Mouse (Mus musculus) urinary bladder, adult 2 months (tissue): Measurements from ENCODE around the gene Car6. TPM values are rescaled to one million over a fixed set of nuclear protein-coding genes. Genes with fewer than 3 reads are reported as not detected.

Experiments
- polyA plus RNA-seq: library from polyadenylated mRNA; depleted of rRNA; stranded (reverse); fragments of >200 nt; gene quantifications from 2 replicates; pipeline ENCODE4 v1.2.3, GENCODE M21; 2012; rRNA removed

The Car6 gene
- polyA plus RNA-seq, 1 experiment, result not detected

Other genes with a start within 250 kb of the Car6 start
- gene Spsb1, start 246.3 kb downstream of the Car6 start, polyA plus RNA-seq, result 21.0 and 21.7 TPM in 2 replicates
- 45.9 and 57.6 TPM in 2 replicates for gene H6pd, start 192.3 kb downstream of the Car6 start, polyA plus RNA-seq
- gene Gpr157, start 114.0 kb downstream of the Car6 start, polyA plus RNA-seq, result 1.7 and 2.0 TPM in 2 replicates
- gene Slc2a5, start 82.0 kb downstream of the Car6 start, polyA plus RNA-seq, result 0.18 and 0.28 TPM in 2 replicates
- gene Slc2a7, start 52.4 kb downstream of the Car6 start, polyA plus RNA-seq, result not detected in 2 replicates
- 340 and 364 TPM in 2 replicates for gene Eno1, start 35.4 kb upstream of the Car6 start, polyA plus RNA-seq
- 30.0 and 66.3 TPM in 2 replicates for gene Rere, start 80.3 kb upstream of the Car6 start, polyA plus RNA-seq